12 mouse cellular contexts compared by ENCODE assay signal in the genomic region with DNA sequence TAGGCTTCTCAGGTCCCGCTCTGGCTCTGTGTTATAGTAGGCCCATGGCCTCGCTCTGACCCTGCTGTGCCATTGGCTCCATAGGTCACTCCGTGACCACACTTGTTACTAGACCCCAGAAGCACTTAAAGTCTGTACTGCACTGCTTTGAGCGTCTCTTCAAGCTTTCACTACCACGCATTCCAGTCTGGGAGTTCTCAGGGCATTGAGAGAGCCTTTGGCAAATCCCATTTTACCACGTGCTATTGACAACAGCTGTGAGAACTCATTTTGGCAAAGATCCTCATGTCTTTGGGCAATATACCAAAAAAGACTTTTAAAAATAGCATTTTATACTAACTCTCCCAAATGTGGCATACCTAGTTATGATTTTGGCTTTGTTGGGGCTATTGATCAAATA.
DNase-seq lines count a peak whose midpoint lies in the region; ATAC-seq lines count a peak whose summit lies in the region.
"Had no signal": no experiment of that assay in that cellular context is flagged by ENCODE, and none has a peak within 500 bp of the region (broad histone marks: within the 10 kb centered on the region; RNA-seq: fewer than 3 reads in every experiment).

No protein-coding gene starts in this region.

- no peak overlapping the region for H3K9ac ChIP-seq in heart, embryonic 11.5 days (ENCODE audit: low read depth, low read length)
- H3K9ac ChIP-seq in lung, embryonic 15.5 days = no peak overlapping the region
- no peak overlapping the region for H3K9ac ChIP-seq in intestine, embryonic 16.5 days (ENCODE audit: low read depth, low read length)
- H3K9ac ChIP-seq: embryonic facial prominence, embryonic 12.5 days had no signal

- H3K4me2 ChIP-seq in heart, embryonic 11.5 days = no peak overlapping the region
- no peak overlapping the region for H3K4me2 ChIP-seq in lung, embryonic 15.5 days
- H3K4me2 ChIP-seq in intestine, embryonic 16.5 days (ENCODE audit: low read depth, low read length) = no peak overlapping the region
- H3K4me2 ChIP-seq: embryonic facial prominence, embryonic 12.5 days had no signal

- H3K27me3 ChIP-seq in heart, embryonic 11.5 days (ENCODE audit: control insufficient read depth, insufficient read depth, low read length) = no peaks in the 10 kb centered on the region
- H3K27me3 ChIP-seq in lung, embryonic 15.5 days = no peaks in the 10 kb centered on the region
- H3K27me3 ChIP-seq in intestine, embryonic 16.5 days (replicated peaks; ENCODE audit: control insufficient read depth, insufficient read depth, low read length) = no peaks in the 10 kb centered on the region
- H3K27me3 ChIP-seq: embryonic facial prominence, embryonic 12.5 days had no signal

- H3K9me3 ChIP-seq in heart, embryonic 11.5 days (replicated peaks; ENCODE audit: control insufficient read depth, low read length) = no peaks in the 10 kb centered on the region
- H3K9me3 ChIP-seq in lung, embryonic 15.5 days = no peaks in the 10 kb centered on the region
- H3K9me3 ChIP-seq in intestine, embryonic 16.5 days (ENCODE audit: control insufficient read depth, low read length) = no peaks in the 10 kb centered on the region
- H3K9me3 ChIP-seq: embryonic facial prominence, embryonic 12.5 days had no signal

- H3K36me3 ChIP-seq in heart, embryonic 11.5 days (ENCODE audit: control insufficient read depth, insufficient read depth, low read length) = no peaks in the 10 kb centered on the region
- H3K36me3 ChIP-seq in lung, embryonic 15.5 days = 0 out of 2 replicates have a peak, but pooled peaks cover under 1% of the 10 kb centered on the region
- H3K36me3 ChIP-seq in intestine, embryonic 16.5 days (ENCODE audit: control insufficient read depth, insufficient read depth, low read length) = no peaks in the 10 kb centered on the region
- H3K36me3 ChIP-seq: embryonic facial prominence, embryonic 12.5 days had no signal

- peak; percentile 6 to 22 for DNase-seq in heart, adult 9 months (ENCODE audit: low spot score in 2 of 2)
- DNase-seq in lung, postnatal 14 days = no peak
- peak; percentile 26 for DNase-seq in telencephalon, adult 2 months (ENCODE audit: low read depth, low spot score)
- no peak for DNase-seq in cerebellum, postnatal 10 days
- DNase-seq: adrenal gland, postnatal 36 days; cerebellum, adult 18-20 months; kidney, adult 9 months; thymus, adult 2 months had no signal

- WGBS in heart, embryonic 11.5 days (ENCODE audit: insufficient replicate concordance) = 66% methylated on average over 6 of the region's 6 CpGs
- WGBS in lung, embryonic 15.5 days = 58% methylated on average over 6 of the region's 6 CpGs
- WGBS in intestine, embryonic 16.5 days = 65% methylated on average over 6 of the region's 6 CpGs

- no peak overlapping the region for H3K4me3 ChIP-seq in heart, embryonic 11.5 days (ENCODE audit: low read depth, low read length)
- H3K4me3 ChIP-seq in lung, embryonic 15.5 days = no peak overlapping the region
- H3K4me3 ChIP-seq in intestine, embryonic 16.5 days (ENCODE audit: low read length) = no peak overlapping the region
- H3K4me3 ChIP-seq: embryonic facial prominence, embryonic 12.5 days had no signal

- no peak overlapping the region for H3K27ac ChIP-seq in heart, embryonic 11.5 days (ENCODE audit: low read depth, low read length)
- H3K27ac ChIP-seq in lung, embryonic 15.5 days = no peak overlapping the region
- peak overlapping the region; percentile 45; the same call in 1 of the 2 replicates for H3K27ac ChIP-seq in intestine, embryonic 16.5 days (ENCODE audit: low read length)
- H3K27ac ChIP-seq: embryonic facial prominence, embryonic 12.5 days had no signal

- H3K4me1 ChIP-seq in heart, embryonic 11.5 days (ENCODE audit: control insufficient read depth, insufficient read depth, low read length) = no peaks in the 10 kb centered on the region
- H3K4me1 ChIP-seq in lung, embryonic 15.5 days = peaks cover 16% of the 10 kb centered on the region
- peaks cover 9% of the 10 kb centered on the region; the same call in 1 of the 2 replicates for H3K4me1 ChIP-seq in intestine, embryonic 16.5 days (ENCODE audit: control insufficient read depth, insufficient read depth, low read length)
- H3K4me1 ChIP-seq: embryonic facial prominence, embryonic 12.5 days had no signal

- no peak for ATAC-seq in heart, embryonic 11.5 days (replicated peaks; ENCODE audit: insufficient number of reproducible peaks, low FRiP score, low TSS enrichment)
- peak; percentile 60; the same call in 1 of the 2 replicates for ATAC-seq in lung, embryonic 15.5 days (ENCODE audit: borderline replicate concordance, extremely low read depth, low FRiP score, low TSS enrichment)
- ATAC-seq in intestine, embryonic 16.5 days = peak; percentile 55

Comparison
In these comparisons a context has a peak if more than half of its experiments do, and no peak if none do; other contexts are left out.
1. DNase-seq: peak in heart, adult 9 months (2 of 2) and telencephalon, adult 2 months (single experiment); none in lung, postnatal 14 days (single experiment) and cerebellum, postnatal 10 days (0 of 2).